Mouse (Mus musculus): ENCODE measurements around the gene Eef1e1. TPM values are rescaled to one million over a fixed set of nuclear protein-coding genes. Genes with fewer than 3 reads are reported as not detected.

Eef1e1 gene
- polyA plus RNA-seq, 2 experiments: 21.4 to 44.4 TPM

- Histone ChIP-seq H3K9ac (ENCODE audit: low read depth, low read length, severe bottlenecking) (peak overlapping the region; percentile 72), H3K36me3 (ENCODE audit: control insufficient read depth, insufficient read depth, low read length) (peaks cover 1% of the 10 kb centered on the region), H3K4me2 (replicated peaks; ENCODE audit: low read depth, low read length, severe bottlenecking) (peak overlapping the region; percentile 77), H3K4me3 (replicated peaks; ENCODE audit: low read length) (peak overlapping the region; percentile 83), H3K27ac (replicated peaks; ENCODE audit: low read depth, low read length) (peak overlapping the region; percentile 71), H3K27me3 (ENCODE audit: control insufficient read depth, insufficient read depth, low read length) (no peaks in the 10 kb centered on the region), H3K9me3 (ENCODE audit: control insufficient read depth, low read length) (no peaks in the 10 kb centered on the region), H3K4me1 (ENCODE audit: control insufficient read depth, insufficient read depth, low read length) (peaks cover 6% of the 10 kb centered on the region)
- under 1% methylated on average over 17 of the region's 19 CpGs for WGBS
- peak; percentile 45 for ATAC-seq (ENCODE audit: low FRiP score, low read depth)
- no peak for DNase-seq (ENCODE audit: low spot score)
- TF ChIP-seq POLR2A (IDR thresholded peaks at IDR 0.05; ENCODE audit: borderline replicate concordance, extremely low read depth, insufficient read depth, insufficient read length): no peak
Observed at GRCm38 (mm10) chr13:38634256-38634799, 24.5 kb downstream of the Eef1e1 start.

- peaks cover 8% of the 10 kb centered on the region for H3K36me3 ChIP-seq (ENCODE audit: control insufficient read depth, insufficient read depth, low read length)
- H3K27me3 ChIP-seq (ENCODE audit: control insufficient read depth, insufficient read depth, low read length): no peaks in the 10 kb centered on the region
- DNase-seq (ENCODE audit: low spot score) (no peak), ATAC-seq (ENCODE audit: low FRiP score, low read depth) (no peak)
- H3K9me3 ChIP-seq (ENCODE audit: control insufficient read depth, low read length): no peaks in the 10 kb centered on the region
- WGBS: 93% methylated on average over 6 of the region's 6 CpGs
- H3K27ac ChIP-seq (replicated peaks; ENCODE audit: low read depth, low read length): no peak overlapping the region
- TF ChIP-seq POLR2A (IDR thresholded peaks at IDR 0.05; ENCODE audit: borderline replicate concordance, extremely low read depth, insufficient read depth, insufficient read length): no peak
- peaks cover 6% of the 10 kb centered on the region for H3K4me1 ChIP-seq (ENCODE audit: control insufficient read depth, insufficient read depth, low read length)
- H3K4me2 ChIP-seq (replicated peaks; ENCODE audit: low read depth, low read length, severe bottlenecking): no peak overlapping the region
- no peak overlapping the region for H3K4me3 ChIP-seq (replicated peaks; ENCODE audit: low read length)
- no peak overlapping the region for H3K9ac ChIP-seq (ENCODE audit: low read depth, low read length, severe bottlenecking)
Observed at GRCm38 (mm10) chr13:38633287-38634000, 25.4 kb downstream of the Eef1e1 start.

DNA sequence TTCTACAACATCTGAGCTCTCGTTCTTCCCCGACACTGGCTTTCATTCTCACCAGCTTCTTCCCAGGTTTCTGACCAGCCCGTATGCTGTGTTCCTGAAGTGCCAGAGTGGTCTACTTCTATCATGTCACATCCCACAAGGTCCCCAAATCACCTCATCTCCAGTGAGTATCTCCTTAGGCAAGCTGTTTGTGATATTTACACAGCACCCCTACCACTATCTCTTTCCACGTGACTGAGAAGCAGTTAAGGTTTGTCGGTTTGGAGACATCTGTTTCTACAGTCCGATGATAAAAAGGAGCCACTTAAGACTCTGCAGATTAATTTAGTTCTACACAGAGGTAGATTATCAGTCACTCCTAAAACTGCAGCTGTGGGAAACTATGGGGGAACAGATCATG is 26.3 kb downstream of the Eef1e1 start:
- Histone ChIP-seq H3K4me1 (ENCODE audit: control insufficient read depth, insufficient read depth, low read length) (peaks cover 6% of the 10 kb centered on the region), H3K4me2 (replicated peaks; ENCODE audit: low read depth, low read length, severe bottlenecking) (no peak overlapping the region), H3K27ac (replicated peaks; ENCODE audit: low read depth, low read length) (no peak overlapping the region), H3K27me3 (ENCODE audit: control insufficient read depth, insufficient read depth, low read length) (no peaks in the 10 kb centered on the region), H3K4me3 (replicated peaks; ENCODE audit: low read length) (no peak overlapping the region), H3K9me3 (ENCODE audit: control insufficient read depth, low read length) (no peaks in the 10 kb centered on the region), H3K36me3 (ENCODE audit: control insufficient read depth, insufficient read depth, low read length) (peaks cover 8% of the 10 kb centered on the region), H3K9ac (ENCODE audit: low read depth, low read length, severe bottlenecking) (no peak overlapping the region)
- no peak for TF ChIP-seq POLR2A (IDR thresholded peaks at IDR 0.05; ENCODE audit: borderline replicate concordance, extremely low read depth, insufficient read depth, insufficient read length)
- ATAC-seq (ENCODE audit: low FRiP score, low read depth): no peak
- DNase-seq (ENCODE audit: low spot score): no peak
- WGBS: 91% methylated on average over 6 of the region's 6 CpGs

GRCm38 (mm10) chr13:38626229-38626525 is 32.7 kb downstream of the Eef1e1 start:
- ATAC-seq (ENCODE audit: low FRiP score, low read depth): no peak
- no peak overlapping the region for H3K4me3 ChIP-seq (replicated peaks; ENCODE audit: low read length)
- no peak overlapping the region for H3K4me2 ChIP-seq (replicated peaks; ENCODE audit: low read depth, low read length, severe bottlenecking)
- H3K27ac ChIP-seq (replicated peaks; ENCODE audit: low read depth, low read length): no peak overlapping the region
- H3K9ac ChIP-seq (ENCODE audit: low read depth, low read length, severe bottlenecking): no peak overlapping the region
- no peaks in the 10 kb centered on the region for H3K4me1 ChIP-seq (ENCODE audit: control insufficient read depth, insufficient read depth, low read length)
- H3K27me3 ChIP-seq (ENCODE audit: control insufficient read depth, insufficient read depth, low read length): no peaks in the 10 kb centered on the region
- peaks cover 17% of the 10 kb centered on the region for H3K36me3 ChIP-seq (ENCODE audit: control insufficient read depth, insufficient read depth, low read length)
- no peaks in the 10 kb centered on the region for H3K9me3 ChIP-seq (ENCODE audit: control insufficient read depth, low read length)
- TF ChIP-seq POLR2A (IDR thresholded peaks at IDR 0.05; ENCODE audit: borderline replicate concordance, extremely low read depth, insufficient read depth, insufficient read length): no peak
- no peak for DNase-seq (ENCODE audit: low spot score)
- 50% methylated on average over 6 of the region's 6 CpGs for WGBS

DNA sequence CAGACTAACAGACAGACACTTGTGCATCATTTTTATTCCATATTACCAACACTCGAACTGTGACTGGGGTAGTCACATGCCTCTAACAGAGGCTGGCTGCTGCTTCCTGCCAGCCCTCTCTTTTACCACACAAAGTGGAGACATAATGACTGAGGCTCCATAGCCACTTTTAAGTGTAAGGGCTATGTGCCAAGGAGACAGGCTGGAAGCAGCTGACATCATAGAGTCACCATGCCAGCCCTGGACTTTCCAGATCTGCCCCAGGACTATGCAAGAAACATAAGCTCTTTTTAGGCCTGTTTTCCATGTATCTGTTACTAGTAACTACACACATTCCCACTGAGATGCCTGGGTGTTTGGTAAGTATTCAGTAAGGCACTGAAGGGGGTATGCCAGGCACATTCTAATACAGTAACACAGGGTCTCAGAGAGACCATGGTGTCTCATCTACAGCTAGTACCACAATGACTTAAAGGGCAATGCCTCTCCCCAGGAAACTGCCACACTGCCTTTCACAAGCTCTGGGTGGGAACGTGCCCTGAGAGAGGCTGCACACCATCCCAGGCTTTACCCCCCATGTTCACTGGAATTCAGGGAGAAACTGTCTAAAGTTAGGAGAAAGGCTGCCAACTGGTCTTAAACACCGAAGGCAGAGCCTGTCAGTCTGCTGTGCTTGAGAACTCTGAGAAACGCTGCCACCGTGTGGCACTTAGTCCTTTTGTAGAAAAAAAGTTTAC is 33.2 kb downstream of the Eef1e1 start:
- DNase-seq (ENCODE audit: low spot score) (peak; percentile 52), ATAC-seq (ENCODE audit: low FRiP score, low read depth) (no peak)
- H3K4me1 ChIP-seq (ENCODE audit: control insufficient read depth, insufficient read depth, low read length): no peaks in the 10 kb centered on the region
- no peak for TF ChIP-seq POLR2A (IDR thresholded peaks at IDR 0.05; ENCODE audit: borderline replicate concordance, extremely low read depth, insufficient read depth, insufficient read length)
- H3K36me3 ChIP-seq (ENCODE audit: control insufficient read depth, insufficient read depth, low read length): peaks cover 17% of the 10 kb centered on the region
- H3K27ac ChIP-seq (replicated peaks; ENCODE audit: low read depth, low read length): 0 out of 2 replicates have a peak overlapping the region, but pooled peaks have one; percentile 19
- H3K4me3 ChIP-seq (replicated peaks; ENCODE audit: low read length): no peak overlapping the region
- 29% methylated on average over 5 of the region's 5 CpGs for WGBS
- no peaks in the 10 kb centered on the region for H3K27me3 ChIP-seq (ENCODE audit: control insufficient read depth, insufficient read depth, low read length)
- no peak overlapping the region for H3K9ac ChIP-seq (ENCODE audit: low read depth, low read length, severe bottlenecking)
- no peak overlapping the region for H3K4me2 ChIP-seq (replicated peaks; ENCODE audit: low read depth, low read length, severe bottlenecking)
- H3K9me3 ChIP-seq (ENCODE audit: control insufficient read depth, low read length): no peaks in the 10 kb centered on the region
